Mouse (Mus musculus) frontal cortex, adult (tissue): ENCODE measurements around the gene Them7.

Experiments used
- ATAC-seq: cut with Nextera tagmentation; 2 replicates; pipeline ENCODE4 v1.9.2; 2017; ENCODE audit warnings: mild to moderate bottlenecking, moderate library complexity, mixed read lengths; ENCODE audit not compliant: low TSS enrichment

The Them7 gene

GRCm38 (mm10) chr2:105224134-105224986 is at the start of gene Them7:
Gene Them7, plus strand, starts transcription at chr2:105224320.
- no peak for ATAC-seq

GRCm38 (mm10) chr2:105178871-105179270 is 45.2 kb upstream of the Them7 start:
- ATAC-seq = no peak

- no peak for ATAC-seq
Measured at GRCm38 (mm10) chr2:105182501-105182900, 41.6 kb upstream of the Them7 start.

- ATAC-seq = no peak
Measured at GRCm38 (mm10) chr2:105185140-105185539, 39.0 kb upstream of the Them7 start.

- ATAC-seq = no peak
Measured at GRCm38 (mm10) chr2:105185768-105186529, 38.2 kb upstream of the Them7 start.

GRCm38 (mm10) chr2:105186591-105186990 is 37.5 kb upstream of the Them7 start:
- no peak for ATAC-seq

GRCm38 (mm10) chr2:105188182-105188581 is 35.9 kb upstream of the Them7 start:
- no peak for ATAC-seq

- 0 out of 2 replicates have a peak, but pooled peaks have one; percentile 50 for ATAC-seq
Measured at GRCm38 (mm10) chr2:105189352-105189751, 34.8 kb upstream of the Them7 start.

GRCm38 (mm10) chr2:105200152-105200551 is 24.0 kb upstream of the Them7 start:
- ATAC-seq = no peak

GRCm38 (mm10) chr2:105206563-105207174 is 17.5 kb upstream of the Them7 start:
- ATAC-seq = no peak

GRCm38 (mm10) chr2:105212839-105213238 is 11.3 kb upstream of the Them7 start:
- no peak for ATAC-seq

- ATAC-seq = no peak
Measured at GRCm38 (mm10) chr2:105215914-105216313, 8.2 kb upstream of the Them7 start.

- no peak for ATAC-seq
Measured at GRCm38 (mm10) chr2:105219229-105219628, 4.9 kb upstream of the Them7 start.

GRCm38 (mm10) chr2:105219664-105220063 is 4.5 kb upstream of the Them7 start:
- ATAC-seq = no peak

- peak; percentile 74 for ATAC-seq
Measured at GRCm38 (mm10) chr2:105220738-105221303, 3.3 kb upstream of the Them7 start.

GRCm38 (mm10) chr2:105223606-105224005 is 514 bp upstream of the Them7 start:
- no peak for ATAC-seq

GRCm38 (mm10) chr2:105224987-105225375 is 861 bp downstream of the Them7 start:
- no peak for ATAC-seq

GRCm38 (mm10) chr2:105226297-105226958 is 2.3 kb downstream of the Them7 start:
- ATAC-seq = no peak

- ATAC-seq = no peak
Measured at GRCm38 (mm10) chr2:105228416-105228815, 4.3 kb downstream of the Them7 start.

GRCm38 (mm10) chr2:105230333-105230732 is 6.2 kb downstream of the Them7 start:
- ATAC-seq = peak; percentile 90

- no peak for ATAC-seq
Measured at GRCm38 (mm10) chr2:105232386-105232785, 8.3 kb downstream of the Them7 start.

GRCm38 (mm10) chr2:105234278-105234677 is 10.2 kb downstream of the Them7 start:
- ATAC-seq = no peak
